Mouse (Mus musculus): ENCODE results near the gene Tia1. TPM values are rescaled to one million over a fixed set of nuclear protein-coding genes. Genes with fewer than 3 reads are reported as not detected.

The Tia1 gene
- polyA plus RNA-seq, 1 experiment from 2014 or later = 292 TPM

DNA sequence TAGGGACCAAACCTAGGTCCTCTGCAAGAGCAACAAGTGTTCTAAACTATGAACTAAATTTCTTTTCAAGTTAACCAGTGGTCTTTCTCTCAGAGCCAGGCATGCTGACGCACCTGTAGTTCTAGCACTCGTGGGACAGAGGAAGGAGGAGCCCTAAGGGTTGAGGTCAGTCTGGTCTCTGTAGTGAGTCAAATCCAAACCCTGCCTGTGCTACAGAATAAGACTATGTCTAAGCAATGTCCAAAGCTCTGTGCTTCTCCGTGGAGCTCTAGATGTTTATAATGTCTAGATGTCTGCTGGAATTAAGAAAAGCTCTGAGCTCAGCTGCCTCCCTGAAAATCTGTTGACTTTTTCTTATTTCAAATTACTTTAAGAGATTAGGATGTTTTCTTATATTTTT lies 52.7 kb downstream of the Tia1 start:
- 91% methylated on average over 3 of the region's 3 CpGs for WGBS
- Histone ChIP-seq H3K4me3 (ENCODE audit: low read depth, low read length) (no peak overlapping the region), H3K27me3 (ENCODE audit: control insufficient read depth, insufficient read depth, low read length) (no peaks in the 10 kb centered on the region), H3K9me3 (ENCODE audit: control insufficient read depth, low read length) (no peaks in the 10 kb centered on the region), H3K9ac (ENCODE audit: low read depth, low read length) (no peak overlapping the region), H3K36me3 (ENCODE audit: control insufficient read depth, insufficient read depth, low read length) (no peaks in the 10 kb centered on the region), H3K27ac (ENCODE audit: low read depth, low read length) (no peak overlapping the region), H3K4me1 (replicated peaks; ENCODE audit: control insufficient read depth, insufficient read depth, low read length) (no peaks in the 10 kb centered on the region), H3K4me2 (replicated peaks; ENCODE audit: low read depth, low read length) (no peak overlapping the region)
- no peak for ATAC-seq (ENCODE audit: low FRiP score)
- no peak for DNase-seq (ENCODE audit: low spot score)

DNA sequence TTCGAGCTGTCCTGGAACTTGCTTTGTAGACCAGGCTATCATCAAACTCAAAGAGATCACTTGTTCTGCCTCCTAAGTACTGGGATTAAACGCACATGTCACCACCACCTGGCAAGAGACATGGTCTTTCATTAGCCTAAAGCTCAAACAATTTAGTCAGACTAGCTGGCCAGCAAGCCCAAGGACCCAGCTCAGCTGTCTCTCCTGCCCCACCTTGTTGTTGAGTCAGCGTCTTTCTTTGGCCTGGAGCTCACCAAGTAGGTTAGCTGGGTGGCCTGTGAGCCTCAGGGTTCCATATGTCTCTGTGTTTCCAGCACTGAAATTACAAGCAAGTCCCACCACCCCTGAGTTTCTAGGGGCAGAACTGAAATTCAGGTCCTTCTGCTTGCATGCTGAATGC lies 59.1 kb downstream of the Tia1 start:
- Histone ChIP-seq H3K4me2 (replicated peaks; ENCODE audit: low read depth, low read length) (no peak overlapping the region), H3K36me3 (ENCODE audit: control insufficient read depth, insufficient read depth, low read length) (no peaks in the 10 kb centered on the region), H3K4me3 (ENCODE audit: low read depth, low read length) (no peak overlapping the region), H3K27me3 (ENCODE audit: control insufficient read depth, insufficient read depth, low read length) (no peaks in the 10 kb centered on the region), H3K9me3 (ENCODE audit: control insufficient read depth, low read length) (no peaks in the 10 kb centered on the region), H3K4me1 (replicated peaks; ENCODE audit: control insufficient read depth, insufficient read depth, low read length) (no peaks in the 10 kb centered on the region), H3K9ac (ENCODE audit: low read depth, low read length) (no peak overlapping the region), H3K27ac (ENCODE audit: low read depth, low read length) (no peak overlapping the region)
- no peak for DNase-seq (ENCODE audit: low spot score)
- ATAC-seq (ENCODE audit: low FRiP score) = no peak
- WGBS = 91% methylated on average over 3 of the region's 3 CpGs

DNA sequence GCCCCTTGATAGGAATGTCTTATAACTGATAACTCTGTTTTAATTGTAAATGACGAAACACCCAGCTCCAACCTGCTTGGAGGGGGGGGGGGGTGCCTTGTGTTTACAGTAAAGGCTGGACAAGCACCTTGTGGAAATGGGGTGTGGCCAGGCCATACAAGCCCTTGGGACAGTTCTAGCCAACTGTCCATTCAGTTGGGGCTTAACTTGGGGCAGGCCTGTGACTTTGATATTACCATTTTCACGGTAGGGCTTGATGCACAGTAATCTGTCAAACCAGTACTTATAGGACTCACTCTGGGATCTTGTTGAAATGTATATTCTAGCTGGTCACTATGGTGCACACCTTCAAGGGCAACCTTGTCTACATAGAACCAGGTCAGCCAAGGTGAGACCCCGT lies 67.3 kb downstream of the Tia1 start:
- H3K4me3 ChIP-seq (ENCODE audit: low read depth, low read length) = peak overlapping the region; percentile 34; the same call in 1 of the 2 replicates
- DNase-seq (ENCODE audit: low spot score) = no peak
- no peak overlapping the region; the same call in 1 of the 2 replicates for H3K27ac ChIP-seq (ENCODE audit: low read depth, low read length)
- no peak overlapping the region; the same call in 1 of the 2 replicates for H3K9ac ChIP-seq (ENCODE audit: low read depth, low read length)
- H3K4me2 ChIP-seq (replicated peaks; ENCODE audit: low read depth, low read length) = peak overlapping the region; percentile 68; the same call in 1 of the 2 replicates
- H3K27me3 ChIP-seq (ENCODE audit: control insufficient read depth, insufficient read depth, low read length) = no peaks in the 10 kb centered on the region
- H3K36me3 ChIP-seq (ENCODE audit: control insufficient read depth, insufficient read depth, low read length) = peaks cover 3% of the 10 kb centered on the region; the same call in 1 of the 2 replicates
- no peaks in the 10 kb centered on the region for H3K9me3 ChIP-seq (ENCODE audit: control insufficient read depth, low read length)
- ATAC-seq (ENCODE audit: low FRiP score) = peak; percentile 16
- no peaks in the 10 kb centered on the region; the same call in 1 of the 2 replicates for H3K4me1 ChIP-seq (replicated peaks; ENCODE audit: control insufficient read depth, insufficient read depth, low read length)
- 97% methylated on average over 3 of the region's 3 CpGs for WGBS

DNA sequence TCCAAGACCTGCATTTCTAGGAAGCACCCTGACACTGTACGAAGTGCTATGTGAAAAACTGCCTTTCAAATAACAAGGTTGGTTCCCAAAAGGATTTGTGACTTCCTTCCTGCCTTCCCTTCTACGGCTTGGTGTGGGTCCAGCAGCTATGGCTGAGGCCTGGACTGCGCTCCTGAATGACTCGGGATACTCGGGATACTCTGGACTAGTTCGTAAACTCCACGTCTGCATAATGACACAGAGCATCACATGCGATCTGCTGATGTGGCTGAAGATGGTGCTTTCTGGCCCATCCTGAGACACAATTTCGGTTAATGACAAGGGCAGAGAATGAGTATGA lies 67.7 kb downstream of the Tia1 start:
- ATAC-seq (ENCODE audit: low FRiP score) = peak; percentile 61
- Histone ChIP-seq H3K27me3 (ENCODE audit: control insufficient read depth, insufficient read depth, low read length) (no peaks in the 10 kb centered on the region), H3K36me3 (ENCODE audit: control insufficient read depth, insufficient read depth, low read length) (peaks cover 3% of the 10 kb centered on the region; the same call in 1 of the 2 replicates), H3K9me3 (ENCODE audit: control insufficient read depth, low read length) (no peaks in the 10 kb centered on the region), H3K4me2 (replicated peaks; ENCODE audit: low read depth, low read length) (peak overlapping the region; percentile 68), H3K27ac (ENCODE audit: low read depth, low read length) (peak overlapping the region; percentile 80), H3K4me1 (replicated peaks; ENCODE audit: control insufficient read depth, insufficient read depth, low read length) (no peaks in the 10 kb centered on the region; the same call in 1 of the 2 replicates), H3K9ac (ENCODE audit: low read depth, low read length) (peak overlapping the region; percentile 70), H3K4me3 (ENCODE audit: low read depth, low read length) (peak overlapping the region; percentile 34)
- DNase-seq (ENCODE audit: low spot score) = no peak
- 30% methylated on average over 9 of the region's 9 CpGs for WGBS

DNA sequence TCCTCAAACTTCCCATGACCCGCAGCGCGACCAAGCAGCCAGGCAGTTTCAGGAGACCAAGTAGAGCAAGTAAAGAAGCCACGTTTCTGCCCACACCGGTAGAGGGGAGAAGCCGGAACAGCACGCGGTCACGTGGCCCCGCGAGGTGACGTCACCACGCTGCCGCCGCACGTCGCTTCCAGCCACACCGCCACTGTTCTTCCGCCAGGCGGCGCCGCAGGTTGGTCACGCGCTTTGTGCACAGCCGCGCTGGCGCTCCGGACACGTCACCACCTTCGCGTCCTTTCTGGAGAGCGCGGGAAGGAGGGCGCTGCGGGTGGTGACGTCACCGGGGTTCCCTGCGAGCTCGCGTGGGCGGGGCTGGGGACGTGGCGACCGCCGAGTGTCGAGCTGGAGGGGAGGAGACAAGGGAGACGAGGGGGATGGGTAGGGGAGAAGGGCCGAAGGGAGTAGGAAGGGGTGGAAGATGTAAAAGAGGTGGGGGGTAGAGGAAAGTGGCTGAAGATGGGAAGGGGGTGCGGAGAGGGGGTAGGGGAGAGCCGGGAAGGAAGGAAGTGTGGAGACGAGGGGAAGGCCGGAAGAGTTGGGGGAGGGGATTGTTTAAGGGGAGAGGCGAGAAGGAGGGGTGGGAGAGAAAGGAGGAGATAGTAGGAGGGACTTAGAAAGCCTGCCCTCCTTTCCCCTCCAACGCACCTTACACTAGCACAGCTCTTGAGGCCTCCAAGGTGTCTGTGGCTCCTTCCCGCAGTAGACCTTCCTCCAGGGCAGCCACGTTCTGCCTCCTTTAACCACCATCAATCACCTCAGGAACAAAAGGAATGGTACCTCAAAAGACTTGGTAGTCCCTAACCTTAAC lies 68.3 kb downstream of the Tia1 start:
- Histone ChIP-seq H3K27ac (ENCODE audit: low read depth, low read length) (peak overlapping the region; percentile 88), H3K9ac (ENCODE audit: low read depth, low read length) (peak overlapping the region; percentile 70), H3K4me1 (replicated peaks; ENCODE audit: control insufficient read depth, insufficient read depth, low read length) (no peaks in the 10 kb centered on the region; the same call in 1 of the 2 replicates), H3K4me3 (ENCODE audit: low read depth, low read length) (peak overlapping the region; percentile 34), H3K9me3 (ENCODE audit: control insufficient read depth, low read length) (no peaks in the 10 kb centered on the region), H3K36me3 (ENCODE audit: control insufficient read depth, insufficient read depth, low read length) (peaks cover 3% of the 10 kb centered on the region; the same call in 1 of the 2 replicates), H3K4me2 (replicated peaks; ENCODE audit: low read depth, low read length) (peak overlapping the region; percentile 68), H3K27me3 (ENCODE audit: control insufficient read depth, insufficient read depth, low read length) (no peaks in the 10 kb centered on the region)
- under 1% methylated on average over 55 of the region's 56 CpGs for WGBS
- ATAC-seq (ENCODE audit: low FRiP score) (peak; percentile 94), DNase-seq (ENCODE audit: low spot score) (peak; percentile 100)

DNA sequence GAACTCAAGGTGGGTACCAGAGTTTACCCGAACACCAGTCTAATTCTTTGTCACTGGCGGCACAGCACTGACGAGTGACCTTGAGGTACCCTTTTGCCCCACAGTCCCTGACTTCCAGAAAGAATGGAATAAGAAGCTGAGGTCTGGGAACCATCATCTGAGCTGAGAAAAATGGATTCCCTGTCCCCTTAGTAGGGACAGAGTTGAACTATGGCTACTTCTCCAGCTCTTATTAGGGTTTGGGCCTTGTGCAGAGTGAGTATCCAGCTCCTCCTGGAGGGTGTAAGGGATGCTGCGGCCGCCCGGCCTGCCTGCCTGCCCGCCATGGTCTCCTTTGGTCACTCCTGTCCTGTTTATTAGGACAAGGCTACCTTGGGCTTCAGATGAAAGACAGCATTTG lies 69.1 kb downstream of the Tia1 start:
- DNase-seq (ENCODE audit: low spot score) (peak; percentile 35), ATAC-seq (ENCODE audit: low FRiP score) (peak; percentile 15; the same call in 1 of the 2 replicates)
- Histone ChIP-seq H3K27ac (ENCODE audit: low read depth, low read length) (peak overlapping the region; percentile 88), H3K9me3 (ENCODE audit: control insufficient read depth, low read length) (no peaks in the 10 kb centered on the region), H3K27me3 (ENCODE audit: control insufficient read depth, insufficient read depth, low read length) (no peaks in the 10 kb centered on the region), H3K36me3 (ENCODE audit: control insufficient read depth, insufficient read depth, low read length) (peaks cover 3% of the 10 kb centered on the region; the same call in 1 of the 2 replicates), H3K9ac (ENCODE audit: low read depth, low read length) (peak overlapping the region; percentile 55), H3K4me1 (replicated peaks; ENCODE audit: control insufficient read depth, insufficient read depth, low read length) (no peaks in the 10 kb centered on the region; the same call in 1 of the 2 replicates), H3K4me3 (ENCODE audit: low read depth, low read length) (peak overlapping the region; percentile 34), H3K4me2 (replicated peaks; ENCODE audit: low read depth, low read length) (peak overlapping the region; percentile 51)
- WGBS = 62% methylated on average over 7 of the region's 7 CpGs

DNA sequence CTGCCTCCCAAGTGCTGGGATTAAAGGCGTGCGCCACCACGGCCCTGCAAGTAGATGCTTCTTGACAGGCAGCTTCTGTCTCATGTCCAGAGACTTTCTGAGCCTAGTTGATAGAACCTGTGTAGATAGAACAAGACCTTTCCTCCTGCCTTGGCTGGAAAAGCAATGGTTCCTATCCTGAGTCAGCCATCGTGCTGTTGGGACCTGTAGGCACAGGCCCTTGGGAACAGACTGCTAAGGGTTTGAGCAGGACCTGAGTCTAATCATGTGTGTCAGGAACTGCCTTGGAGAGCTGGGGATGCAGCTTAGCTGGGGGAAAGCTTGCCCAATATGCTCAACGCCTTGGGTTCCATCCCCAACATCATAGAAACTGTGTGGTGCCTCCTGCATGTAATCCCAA lies 70.1 kb downstream of the Tia1 start:
- 98% methylated on average over 5 of the region's 5 CpGs for WGBS
- Histone ChIP-seq H3K4me3 (ENCODE audit: low read depth, low read length) (no peak overlapping the region), H3K4me2 (replicated peaks; ENCODE audit: low read depth, low read length) (no peak overlapping the region), H3K36me3 (ENCODE audit: control insufficient read depth, insufficient read depth, low read length) (peaks cover 3% of the 10 kb centered on the region; the same call in 1 of the 2 replicates), H3K9ac (ENCODE audit: low read depth, low read length) (no peak overlapping the region), H3K27me3 (ENCODE audit: control insufficient read depth, insufficient read depth, low read length) (no peaks in the 10 kb centered on the region), H3K4me1 (replicated peaks; ENCODE audit: control insufficient read depth, insufficient read depth, low read length) (no peaks in the 10 kb centered on the region; the same call in 1 of the 2 replicates), H3K27ac (ENCODE audit: low read depth, low read length) (no peak overlapping the region), H3K9me3 (ENCODE audit: control insufficient read depth, low read length) (no peaks in the 10 kb centered on the region)
- ATAC-seq (ENCODE audit: low FRiP score) = no peak
- no peak for DNase-seq (ENCODE audit: low spot score)

DNA sequence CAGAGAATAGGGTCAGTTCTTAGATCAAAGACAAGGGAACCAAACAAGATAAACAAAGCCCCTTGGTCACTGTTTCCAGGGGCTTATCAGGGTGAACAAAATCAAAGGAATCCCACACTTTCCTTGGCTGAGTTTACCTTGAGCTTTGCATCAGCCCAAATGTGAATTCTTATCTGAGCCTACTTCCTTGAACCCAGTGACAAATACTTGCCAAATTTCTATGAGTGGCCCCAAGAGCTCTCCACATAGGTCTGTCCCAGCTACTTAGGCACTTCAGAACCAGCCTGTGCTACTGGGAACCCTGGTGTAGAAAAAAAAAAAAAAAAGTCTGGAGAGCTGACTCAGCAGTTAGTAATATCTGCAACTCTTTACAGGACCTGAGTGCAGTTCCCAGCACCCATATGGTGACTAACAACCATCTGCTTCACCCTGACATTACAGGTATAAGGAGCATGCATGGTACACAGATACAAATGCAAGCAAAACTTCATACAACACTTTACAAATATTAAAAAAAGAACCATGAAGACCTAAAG lies 70.7 kb downstream of the Tia1 start:
- Histone ChIP-seq H3K4me2 (replicated peaks; ENCODE audit: low read depth, low read length) (no peak overlapping the region), H3K27me3 (ENCODE audit: control insufficient read depth, insufficient read depth, low read length) (no peaks in the 10 kb centered on the region), H3K27ac (ENCODE audit: low read depth, low read length) (no peak overlapping the region), H3K36me3 (ENCODE audit: control insufficient read depth, insufficient read depth, low read length) (peaks cover 3% of the 10 kb centered on the region; the same call in 1 of the 2 replicates), H3K4me3 (ENCODE audit: low read depth, low read length) (no peak overlapping the region), H3K9ac (ENCODE audit: low read depth, low read length) (no peak overlapping the region), H3K4me1 (replicated peaks; ENCODE audit: control insufficient read depth, insufficient read depth, low read length) (no peaks in the 10 kb centered on the region; the same call in 1 of the 2 replicates), H3K9me3 (ENCODE audit: control insufficient read depth, low read length) (no peaks in the 10 kb centered on the region)
- ATAC-seq (ENCODE audit: low FRiP score) (no peak), DNase-seq (ENCODE audit: low spot score) (no peak)

All from hindbrain, embryonic 11.5 days (tissue).